Mouse (Mus musculus) mature B cell (primary cell): ENCODE data around the gene A830018L16Rik.
"Not testable (repeated sequence)": the region's sequence is repeated elsewhere in the genome, so short reads cannot be mapped to it uniquely, and the experiment has no call there.

Source experiments
- in situ Hi-C: fragments of 300-500 bp; cut with MboI; formaldehyde crosslinking; loops from 2 replicates; pipeline ENCODE4 v1.14.3; 2019

Gene A830018L16Rik

DNA sequence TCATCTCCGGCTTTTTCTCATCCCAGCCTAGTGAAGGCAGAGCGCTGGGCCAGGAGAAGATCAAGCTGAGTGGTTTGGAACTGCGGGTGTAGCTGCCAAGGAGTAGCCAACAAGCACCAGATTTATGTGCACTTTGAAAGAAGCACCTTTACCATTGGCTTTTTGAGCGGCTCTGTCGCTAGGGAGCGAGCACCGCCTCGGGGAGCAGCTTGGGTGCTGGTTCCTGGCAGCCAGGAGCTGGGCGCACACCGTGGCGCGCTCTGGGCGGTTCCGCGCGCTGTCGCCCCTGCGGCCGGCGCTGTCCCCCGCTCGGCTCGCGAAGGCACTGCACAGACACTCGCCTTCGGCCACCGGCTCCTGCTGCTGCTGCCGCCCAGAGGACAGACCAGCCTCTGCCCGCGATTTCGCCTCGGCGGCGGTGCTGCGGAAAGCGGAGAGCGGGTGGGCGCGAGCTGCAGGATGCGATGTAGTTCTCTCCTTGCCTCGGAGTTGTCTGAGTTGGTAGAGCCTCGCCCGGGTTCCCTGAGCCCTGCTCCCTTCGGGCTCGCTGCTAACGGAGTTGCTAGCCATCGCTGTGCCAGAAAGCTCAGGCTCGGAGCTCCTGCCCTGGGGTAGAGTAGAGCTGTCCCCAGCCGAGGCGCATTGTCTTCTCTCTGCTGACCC lies at the start of gene A830018L16Rik:
Gene A830018L16Rik, plus strand, starts transcription at position 212 of the 663 bp plus-strand sequence.
- in situ Hi-C loops = no loop called here

DNA sequence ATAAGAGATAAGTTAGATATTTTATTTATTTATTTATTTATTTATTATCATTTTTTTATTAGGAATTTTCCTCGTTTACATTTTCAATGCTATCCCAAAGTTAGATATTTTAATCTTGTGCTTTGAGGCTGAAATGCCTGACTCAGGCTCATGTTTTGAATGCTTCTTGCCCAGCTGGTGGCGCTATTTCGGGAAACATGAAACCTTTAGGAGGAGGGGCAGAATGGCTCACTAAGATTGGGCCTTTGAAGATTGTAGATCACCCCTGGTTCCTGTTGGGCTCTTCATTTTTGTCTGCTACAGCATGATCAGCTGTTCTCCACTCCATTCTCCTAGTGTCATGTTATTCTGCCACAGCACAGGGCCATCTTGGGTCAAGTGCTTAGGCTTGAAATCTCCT lies 28.1 kb upstream of the A830018L16Rik start:
- in situ Hi-C loops = no loop called here

DNA sequence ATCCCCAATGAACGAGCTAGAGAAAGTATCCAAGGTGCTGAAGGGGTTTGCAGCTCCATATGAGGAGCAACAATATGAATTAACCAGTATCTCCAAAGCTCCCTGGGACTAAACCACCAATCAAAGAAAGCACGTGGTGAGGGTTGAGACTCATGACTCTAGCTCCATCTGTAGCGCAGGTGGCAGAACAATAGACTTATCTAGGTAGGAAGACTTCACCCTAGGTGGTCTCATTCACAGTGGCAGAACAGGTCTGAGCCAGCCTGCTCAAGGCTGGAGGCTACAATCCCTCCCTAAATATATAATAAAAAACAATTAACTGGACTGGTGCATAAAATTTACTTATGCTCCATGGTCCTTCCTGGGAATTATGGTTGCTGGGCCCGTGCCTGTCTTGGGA lies 18.5 kb upstream of the A830018L16Rik start:
- in situ Hi-C loops = no loop called here

DNA sequence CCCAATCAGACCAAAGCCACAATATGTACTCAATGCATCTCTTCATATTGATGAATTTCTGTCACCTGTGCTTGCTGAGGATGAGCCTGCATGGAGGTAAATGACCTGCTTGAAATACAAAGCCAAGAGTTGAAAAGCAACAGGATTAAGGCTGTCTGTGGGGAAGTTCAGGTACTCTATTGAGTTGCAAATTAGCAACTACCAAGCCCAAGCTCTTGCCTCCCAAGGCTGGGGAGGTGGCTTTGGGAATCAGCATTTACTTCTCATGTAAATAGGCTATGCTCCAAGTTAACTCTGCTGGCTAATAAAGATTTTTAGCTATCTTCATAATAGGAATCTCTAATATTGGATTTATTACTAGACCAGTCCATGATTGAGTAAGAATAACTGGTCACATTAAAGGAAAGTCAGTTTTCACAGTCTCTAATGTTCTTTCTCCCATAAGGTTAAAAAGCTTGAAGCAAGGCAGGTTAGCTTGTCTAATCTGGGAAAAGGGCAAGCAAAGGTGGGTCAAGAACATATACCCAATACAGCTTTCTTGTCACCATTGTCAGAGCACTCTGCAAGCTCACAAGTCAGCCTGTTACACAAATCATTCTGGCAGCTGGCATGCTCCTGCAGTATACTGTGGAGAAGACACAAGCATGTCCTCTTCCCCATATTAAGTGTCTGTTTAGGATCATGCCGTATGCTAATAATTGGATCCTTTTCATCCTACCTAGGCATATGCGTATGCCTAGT lies 17.7 kb upstream of the A830018L16Rik start:
- in situ Hi-C loops = no loop called here

DNA sequence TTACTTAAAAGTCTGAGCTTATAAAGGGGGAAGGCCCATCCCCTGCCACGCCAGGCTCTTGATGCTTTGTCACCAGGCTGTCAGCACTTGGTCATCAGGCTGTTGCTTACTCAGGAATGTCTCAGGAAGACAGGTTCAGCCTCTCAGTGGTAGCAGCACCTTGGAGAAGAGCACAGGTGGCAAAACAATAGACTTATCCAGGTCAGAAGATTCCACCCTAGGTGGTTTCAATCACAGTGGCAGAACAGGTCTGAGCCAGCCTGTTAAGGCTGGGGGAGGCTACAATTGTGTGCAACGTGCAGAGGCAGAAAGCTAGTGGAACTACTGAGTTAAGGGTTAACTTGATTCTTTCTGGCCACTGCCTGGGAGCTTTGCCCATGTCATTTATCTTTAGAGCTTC lies 12.7 kb upstream of the A830018L16Rik start:
- in situ Hi-C loops = no loop called here

DNA sequence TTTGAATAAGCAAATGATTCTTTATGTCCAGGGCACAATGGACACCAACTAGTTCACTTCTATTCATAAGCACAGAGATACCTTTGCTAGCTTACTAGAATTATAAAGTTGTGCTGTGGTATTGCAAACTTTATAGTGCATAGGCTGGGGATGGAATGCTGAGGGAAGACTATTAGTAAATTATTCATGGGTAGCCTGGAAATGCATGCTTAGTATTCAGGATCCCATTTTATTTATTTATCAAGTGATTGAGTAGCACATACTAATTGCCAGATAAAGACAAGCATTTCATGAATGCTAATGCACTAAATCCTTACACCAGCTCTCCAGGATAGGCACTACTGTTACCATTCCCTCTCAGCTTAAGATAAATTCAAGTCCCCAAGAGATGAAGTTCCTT lies 8.4 kb upstream of the A830018L16Rik start:
- in situ Hi-C loops = no loop called here

DNA sequence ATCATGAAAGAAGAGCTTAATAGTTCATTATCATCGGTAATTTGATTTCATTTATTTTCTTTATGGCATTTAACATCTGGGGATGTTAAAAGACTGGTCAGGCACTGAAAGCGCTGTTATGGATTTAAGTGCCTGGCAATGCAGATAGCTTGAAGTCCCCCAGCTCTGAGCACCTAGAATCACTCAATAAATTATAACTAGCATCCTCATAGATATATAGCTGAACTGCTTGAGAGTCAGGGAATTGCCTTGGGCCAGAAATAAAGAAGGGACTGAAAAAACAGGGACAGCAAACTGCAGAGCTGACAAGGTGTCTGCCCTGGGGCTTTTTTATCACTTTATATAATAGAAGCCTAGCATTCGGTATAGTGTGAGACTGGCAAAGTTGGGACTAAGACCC lies 7.9 kb upstream of the A830018L16Rik start:
- in situ Hi-C loops = no loop called here

DNA sequence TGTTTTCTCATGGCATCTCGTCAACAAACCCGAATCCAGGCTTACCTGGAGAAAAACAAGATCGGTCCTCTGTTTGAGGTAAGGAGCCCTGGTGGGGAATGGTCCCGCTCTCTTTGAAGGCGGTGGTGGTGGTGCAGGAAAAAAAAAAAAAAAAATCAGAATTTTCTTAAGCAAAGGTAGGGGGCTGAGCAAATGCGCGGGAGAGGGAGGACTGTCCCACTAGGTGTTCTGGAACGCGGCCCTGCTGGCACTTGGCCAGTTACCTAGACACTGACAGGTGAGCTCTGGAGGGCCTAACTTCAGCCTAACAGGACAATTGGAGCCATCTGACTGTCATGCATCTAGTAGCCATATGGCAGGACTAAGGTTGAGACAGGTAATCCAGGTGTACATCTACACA lies 655 bp downstream of the A830018L16Rik start:
- in situ Hi-C loops = no loop called here

DNA sequence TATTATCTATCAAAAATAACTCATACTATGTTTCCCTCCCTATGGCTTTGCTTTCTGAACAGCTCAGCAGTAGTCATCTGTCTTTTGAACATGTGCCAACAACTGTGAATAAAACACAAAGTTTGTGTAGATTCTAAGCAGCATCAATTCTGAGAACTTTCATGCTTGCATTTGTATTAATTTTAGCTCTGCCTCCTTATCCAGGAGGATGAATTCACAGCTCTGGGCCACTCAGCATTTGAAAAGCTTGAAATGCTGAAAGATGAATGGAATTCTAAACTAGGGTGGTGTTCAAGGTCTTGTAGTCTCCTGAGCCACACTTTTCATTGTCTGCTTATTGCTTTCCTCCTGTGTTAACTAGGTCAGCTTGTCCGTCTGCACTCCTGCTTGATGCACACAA lies 13.4 kb downstream of the A830018L16Rik start:
- in situ Hi-C loops = no loop called here

DNA sequence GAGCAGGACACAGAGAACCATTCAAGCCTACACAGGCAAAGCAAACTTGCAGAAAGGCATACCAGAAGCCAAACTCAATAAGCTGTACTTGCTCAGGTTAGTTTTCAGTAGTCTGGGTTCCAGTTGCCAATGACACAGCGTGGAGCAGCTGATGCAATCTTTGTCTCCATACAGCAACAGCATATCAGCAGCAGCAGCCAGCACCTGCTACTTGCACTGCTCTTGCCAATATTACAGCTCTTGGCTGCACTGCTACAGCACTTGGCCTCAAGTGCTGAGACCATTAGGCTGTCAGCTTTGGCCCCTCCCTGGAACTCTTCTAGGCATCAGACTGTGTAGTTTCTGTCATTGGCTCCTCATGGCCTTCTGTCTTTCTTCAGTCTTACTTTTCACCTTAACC lies 44.4 kb downstream of the A830018L16Rik start:
- in situ Hi-C loops = no loop called here

DNA sequence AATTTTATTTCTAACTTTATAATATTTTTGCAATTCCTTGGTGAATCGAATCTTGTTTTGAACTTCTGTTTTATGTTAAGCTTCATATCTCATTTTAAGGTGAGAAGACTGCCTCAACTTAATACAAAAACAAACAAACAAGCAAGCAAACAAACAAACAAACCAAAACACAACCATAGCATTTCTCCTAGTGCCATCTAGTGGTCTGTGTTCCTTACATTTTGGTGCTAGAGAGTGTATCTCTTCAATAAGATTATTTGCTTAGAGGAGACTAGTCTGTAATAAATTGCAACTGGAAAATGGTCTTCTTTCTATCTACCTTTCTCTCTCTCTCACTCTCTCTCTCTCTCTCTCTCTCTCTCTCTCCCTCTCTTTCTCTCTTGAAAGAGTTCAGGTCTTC lies 52.4 kb downstream of the A830018L16Rik start:
- in situ Hi-C loops = no loop called here

DNA sequence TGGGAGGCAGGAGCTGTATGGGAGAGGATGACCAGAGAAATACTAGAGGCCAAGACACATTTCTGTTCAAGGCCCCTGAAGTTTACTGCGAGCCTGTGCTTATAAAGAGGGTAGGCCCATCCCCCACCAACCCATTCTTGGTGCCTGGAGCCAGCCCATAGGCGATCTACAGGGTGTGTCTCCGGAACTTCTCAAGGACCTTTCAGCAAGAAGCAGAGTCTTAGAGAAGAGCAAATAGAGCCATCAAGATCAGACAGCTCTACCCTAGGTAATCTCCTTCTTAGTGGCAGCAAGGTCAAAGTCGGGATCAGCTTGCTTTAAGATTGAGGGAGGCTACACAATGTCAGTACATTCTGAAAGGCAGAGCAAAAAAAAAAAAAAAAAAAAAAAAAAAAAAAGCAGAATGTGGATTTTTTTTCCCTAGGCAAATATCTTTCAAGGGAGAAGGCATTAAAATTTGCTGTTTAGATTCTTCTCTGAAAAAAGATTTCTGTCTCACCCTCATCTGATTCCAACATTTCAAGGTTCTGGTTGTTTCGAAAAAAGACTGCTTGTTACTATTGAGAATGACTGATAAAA lies 53.2 kb downstream of the A830018L16Rik start:
- in situ Hi-C loops = no loop called here

DNA sequence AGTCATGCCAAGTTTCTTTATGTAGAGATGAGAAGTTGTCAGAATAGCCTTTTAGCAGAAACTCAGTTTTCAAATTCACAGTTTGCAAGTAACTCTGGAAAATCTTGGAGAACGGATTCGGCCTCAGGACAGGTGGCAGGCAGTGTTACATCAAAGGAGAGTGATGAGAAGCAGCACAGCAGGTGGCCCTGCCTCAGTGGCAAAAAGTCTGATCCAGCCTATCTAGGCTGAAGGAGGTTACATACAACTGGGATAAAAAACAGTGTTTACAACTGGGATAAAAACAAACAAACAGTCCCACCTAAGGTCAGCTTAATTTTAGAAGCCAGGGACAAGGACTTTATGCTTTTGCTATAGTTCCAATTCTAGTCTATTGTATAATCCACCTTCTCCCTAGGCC lies 79.0 kb downstream of the A830018L16Rik start:
- in situ Hi-C loops = no loop called here

DNA sequence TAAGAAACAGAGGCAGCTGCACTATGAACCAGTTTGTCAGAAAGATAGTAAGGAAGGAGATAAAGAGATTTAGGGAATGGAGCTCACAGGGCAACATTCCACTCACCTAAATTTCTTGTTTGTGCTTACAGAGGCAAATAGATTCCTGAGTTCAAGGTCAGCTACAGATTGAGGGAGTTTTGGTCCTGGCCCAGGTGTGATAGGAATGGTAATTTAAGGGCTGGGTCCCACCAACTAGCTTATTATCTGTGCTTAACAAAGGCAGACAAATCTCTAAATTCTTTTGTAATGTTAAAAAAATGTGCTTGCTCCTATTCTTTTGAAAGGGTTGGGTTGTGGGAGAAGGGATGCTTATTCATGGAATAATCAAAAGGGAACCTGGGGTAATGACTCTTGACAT lies 87.7 kb downstream of the A830018L16Rik start:
- in situ Hi-C loops = no loop called here

DNA sequence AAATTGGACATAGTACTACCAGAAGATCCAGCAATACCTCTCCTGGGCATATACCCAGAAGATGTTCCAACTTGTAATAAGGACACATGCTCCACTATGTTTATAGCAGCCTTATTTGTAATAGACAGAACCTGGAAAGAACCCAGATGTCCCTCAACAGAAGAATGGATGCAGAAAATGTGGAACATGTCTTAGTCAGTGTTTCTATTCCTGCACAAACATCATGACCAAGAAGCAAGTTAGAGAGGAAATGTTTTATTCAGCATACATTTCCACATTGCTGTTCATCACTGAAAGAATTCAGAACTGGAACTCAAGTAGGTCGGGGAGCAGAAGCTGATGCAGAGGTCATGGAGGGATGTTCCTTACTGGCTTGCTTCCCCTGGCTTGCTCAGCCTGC lies 135.9 kb downstream of the A830018L16Rik start:
- in situ Hi-C loops = not testable (repeated sequence)

DNA sequence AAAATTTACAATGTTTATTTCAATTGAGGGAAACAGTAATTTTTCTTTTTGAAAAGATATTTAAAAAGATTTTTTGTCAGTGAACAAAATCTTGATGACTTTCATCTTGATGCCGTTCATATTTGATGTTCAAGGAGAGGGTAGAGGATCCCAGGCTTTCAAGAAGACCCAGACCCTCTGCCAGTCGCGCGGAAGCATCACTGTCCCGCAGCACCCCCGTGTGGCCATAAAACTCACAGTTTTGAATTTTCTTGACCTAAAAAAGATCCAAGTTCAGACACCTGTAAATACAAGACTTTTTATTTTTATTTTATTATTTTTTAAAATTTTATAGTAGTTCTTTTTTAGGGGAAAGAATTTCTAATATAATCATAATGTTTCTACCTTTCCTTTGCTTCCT lies 151.4 kb downstream of the A830018L16Rik start:
- in situ Hi-C loops = no loop called here

DNA sequence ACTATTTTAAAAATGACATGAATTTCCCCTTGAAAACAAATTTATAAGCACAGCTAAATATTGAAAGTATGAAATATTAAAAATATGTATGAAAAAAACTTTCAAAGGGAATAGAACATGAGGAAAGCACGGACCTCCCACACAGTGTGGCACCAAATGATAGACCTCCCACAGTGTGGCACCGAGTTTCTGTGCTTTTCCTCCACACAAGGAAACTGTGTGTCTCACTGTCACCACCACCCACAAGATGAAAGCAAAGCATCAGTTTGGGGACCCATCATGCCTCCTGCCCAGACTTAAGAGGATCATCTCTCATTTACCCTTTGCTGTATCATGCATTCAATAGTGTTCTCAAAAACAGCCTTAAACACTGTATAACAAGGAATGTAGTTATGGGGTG lies 152.8 kb downstream of the A830018L16Rik start:
- in situ Hi-C loops = no loop called here

DNA sequence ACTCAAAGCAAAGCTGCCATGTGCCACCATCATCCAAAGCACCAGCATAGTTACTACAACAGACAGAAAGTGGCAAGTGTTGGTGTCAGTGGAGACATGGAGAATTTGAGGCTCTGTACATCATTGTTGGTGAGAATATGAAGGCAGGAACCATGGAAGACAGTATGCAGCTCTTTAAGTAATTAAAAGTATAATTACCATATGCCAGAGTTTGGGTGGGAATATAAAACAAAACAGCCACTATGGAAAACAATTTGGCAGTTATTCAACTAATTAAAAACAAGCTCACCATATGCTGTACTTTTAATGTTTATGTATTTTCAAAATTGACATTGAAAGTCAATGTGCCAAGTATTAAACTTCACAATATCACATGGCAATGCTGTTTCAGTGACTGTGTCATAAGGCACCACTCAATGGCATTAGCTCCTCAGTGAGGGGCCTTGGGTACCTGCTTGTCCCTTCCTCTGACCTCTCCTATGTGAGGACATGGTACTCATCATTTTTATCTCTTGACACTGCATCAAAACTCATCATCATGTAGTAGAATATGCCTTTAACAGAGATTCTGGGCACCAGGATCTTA lies 153.5 kb downstream of the A830018L16Rik start:
- in situ Hi-C loops = no loop called here

DNA sequence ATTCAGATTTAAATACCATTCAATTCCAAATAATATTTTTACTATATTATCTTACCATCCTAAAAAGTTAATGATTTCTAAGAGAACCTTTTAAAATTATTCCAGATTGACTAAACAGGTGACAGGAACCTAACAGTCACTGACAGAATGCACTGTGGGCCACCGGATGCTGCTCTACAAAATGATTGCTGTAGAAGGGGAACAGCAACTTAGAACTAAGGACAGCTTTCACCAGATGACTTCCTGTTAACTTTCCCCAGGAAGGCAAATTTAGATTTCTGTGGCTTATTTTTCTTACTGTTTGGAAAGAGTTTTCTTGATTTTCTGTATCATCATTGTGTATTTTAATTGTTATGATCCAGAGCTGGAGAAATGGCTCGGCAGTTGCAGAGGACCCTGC lies 156.4 kb downstream of the A830018L16Rik start:
- in situ Hi-C loops = no loop called here

DNA sequence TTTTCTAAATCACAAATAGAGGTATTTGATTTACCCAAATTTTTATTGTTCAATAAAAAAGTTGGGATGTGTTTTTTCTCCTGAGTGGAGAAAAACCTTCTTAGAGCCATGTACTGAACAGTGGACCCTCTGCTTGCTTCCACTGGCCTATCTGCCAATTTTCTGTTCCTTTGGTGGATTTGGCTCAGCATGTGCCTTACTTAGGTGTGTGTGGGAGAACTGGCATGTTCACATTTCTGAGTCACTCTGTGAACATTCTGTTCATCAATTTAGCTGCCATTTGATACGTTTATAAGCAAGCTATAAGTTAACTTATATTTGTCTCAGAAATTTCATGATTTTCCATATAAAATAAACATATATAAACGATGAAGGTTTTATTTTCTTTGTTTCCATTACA lies 159.6 kb downstream of the A830018L16Rik start:
- in situ Hi-C loops = no loop called here

DNA sequence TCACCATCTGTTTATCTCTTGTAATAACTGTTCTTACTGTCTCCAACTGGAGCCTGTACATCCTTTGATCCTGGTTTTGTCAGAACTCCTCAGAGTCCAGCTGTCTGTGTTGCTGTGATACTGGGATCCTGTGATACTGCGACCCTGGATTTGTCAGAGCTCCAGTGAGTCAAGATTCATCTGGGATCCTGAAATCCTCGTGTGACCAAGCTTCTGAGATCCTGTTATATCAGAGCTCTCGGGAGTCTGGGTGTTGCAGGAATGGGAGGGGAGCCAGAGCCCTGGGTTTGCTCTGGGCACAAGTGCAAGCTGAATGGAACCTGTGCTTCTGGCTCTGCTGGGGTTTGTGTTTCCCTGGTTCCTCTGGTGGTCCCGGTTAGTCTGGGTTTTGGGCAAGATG lies 166.1 kb downstream of the A830018L16Rik start:
- in situ Hi-C loops = no loop called here

DNA sequence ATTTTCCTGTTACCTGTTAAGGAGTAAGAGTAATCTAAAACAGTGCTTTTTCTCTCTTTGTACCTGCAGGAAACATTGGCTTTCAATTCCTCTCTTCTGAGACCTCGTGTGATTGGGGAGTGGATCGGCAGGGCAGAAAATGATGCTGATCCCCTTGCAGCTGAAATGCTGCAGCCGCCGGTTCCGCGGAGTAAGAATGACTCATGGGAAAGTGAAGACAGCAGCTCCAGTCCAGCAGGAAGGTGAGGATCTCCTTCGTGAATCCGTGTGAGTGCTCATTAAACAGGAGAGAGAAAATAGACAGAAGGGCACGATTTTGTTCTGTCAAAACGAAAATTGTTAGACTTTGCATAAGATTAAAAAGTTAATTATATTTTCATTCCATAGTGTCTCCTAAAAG lies 174.4 kb downstream of the A830018L16Rik start:
- in situ Hi-C loops = no loop called here

DNA sequence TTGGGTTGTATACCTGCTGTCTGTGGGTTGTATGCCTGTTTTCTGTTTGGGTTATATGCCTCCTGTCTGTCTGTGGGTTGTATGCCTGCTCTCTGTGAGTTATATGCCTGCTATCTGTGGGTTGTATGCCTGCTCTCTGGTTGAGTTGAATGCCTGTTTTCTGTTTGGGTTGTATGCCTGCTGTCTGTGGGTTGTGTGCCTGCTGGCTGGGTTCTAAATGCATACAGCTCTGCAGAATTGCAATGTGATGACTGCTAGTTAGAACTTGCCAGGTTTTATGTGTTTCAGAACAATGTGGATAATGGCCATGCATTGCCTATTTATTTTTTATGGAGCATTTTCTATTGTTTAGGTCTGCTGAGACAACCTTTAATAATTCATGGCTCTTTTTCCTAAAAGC lies 236.2 kb downstream of the A830018L16Rik start:
- in situ Hi-C loops = no loop called here
